Mouse (Mus musculus): ENCODE measurements around the gene Tmem38b.

Gene Tmem38b

DNA sequence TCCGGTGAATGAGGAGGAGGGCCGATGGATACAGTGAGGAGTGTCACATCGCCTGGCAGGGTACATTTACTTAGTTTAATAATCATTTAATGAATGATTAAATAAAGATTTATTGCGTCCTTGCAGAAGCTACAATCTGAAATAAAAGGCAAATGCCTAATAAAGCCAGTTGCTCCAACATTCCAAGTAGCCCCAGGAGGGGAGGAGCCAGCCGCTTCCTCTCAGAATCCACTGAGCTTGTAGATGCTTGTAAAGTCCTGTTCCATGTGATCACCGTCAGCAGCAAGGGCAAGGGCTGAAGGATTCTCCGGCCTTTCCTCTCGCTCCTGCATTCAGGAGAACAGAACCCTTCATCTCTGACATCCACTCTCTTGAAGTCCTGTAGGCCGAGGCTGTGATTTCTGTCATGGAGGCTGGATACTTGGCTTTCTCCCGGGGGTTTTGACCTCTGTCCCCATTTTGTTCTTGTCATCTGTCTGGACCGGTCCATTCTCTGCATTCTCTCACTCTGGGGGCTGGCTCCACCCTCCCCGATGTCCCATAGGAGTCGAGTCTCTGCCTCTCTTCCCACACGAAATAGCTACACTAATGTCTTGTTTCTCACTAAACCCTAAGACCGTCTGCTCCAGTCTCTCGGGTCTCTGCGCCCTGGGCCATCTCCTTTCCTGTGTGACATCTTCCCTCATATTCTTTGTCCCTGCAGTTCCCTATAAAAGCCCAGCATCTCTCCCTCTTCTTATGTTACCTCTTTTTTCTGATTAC, 57.3 kb downstream of the Tmem38b start:
- in situ Hi-C loops (cut with MboI; ENCODE audit: low sequenced_read_pairs): loop anchor here (5.0 kb wide), 1 partner anchor 34 kb away; no protein-coding TSS in a partner anchor

DNA sequence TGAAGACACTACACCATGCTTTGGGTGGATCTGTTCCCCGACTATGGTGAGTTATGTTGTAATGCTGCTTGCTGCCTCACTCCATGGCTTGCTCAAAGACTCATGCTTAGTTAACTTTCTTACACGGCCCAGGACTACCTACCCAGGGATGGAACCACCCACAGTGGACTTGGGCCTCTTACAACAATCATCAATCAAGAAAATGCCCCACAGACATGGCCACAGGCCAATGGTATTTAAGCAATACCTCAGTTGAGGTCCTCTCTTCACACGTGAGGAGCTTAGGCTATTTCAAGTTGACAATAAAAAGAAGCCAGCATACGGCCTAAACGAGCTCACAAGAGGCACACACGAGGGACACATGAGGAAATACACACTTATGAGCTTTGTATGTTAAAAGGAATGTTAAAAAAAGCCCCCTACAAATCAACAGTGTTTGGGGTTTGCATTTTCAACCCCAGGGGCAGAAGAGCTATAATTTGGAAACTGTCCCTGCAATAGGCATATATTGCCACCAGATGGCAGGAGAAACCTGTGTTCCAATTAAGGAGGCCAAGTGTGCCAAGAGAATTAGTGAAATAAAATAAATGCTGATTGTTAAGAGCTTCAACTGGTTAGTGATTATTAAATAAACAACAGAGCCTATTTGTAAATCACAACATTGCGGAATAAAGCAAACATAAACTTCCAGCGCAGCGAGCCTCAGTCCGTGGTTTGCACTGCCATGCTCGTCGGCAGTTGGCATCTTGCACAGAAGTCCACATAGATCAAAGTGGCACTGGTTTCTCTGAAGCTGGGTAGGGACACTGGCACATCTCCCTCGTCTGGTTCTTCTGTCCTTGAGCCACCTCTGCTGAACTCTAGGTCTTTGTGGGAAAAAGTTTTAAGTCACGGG, 58.8 kb downstream of the Tmem38b start:
- in situ Hi-C loops (cut with MboI; ENCODE audit: low sequenced_read_pairs): loop anchor here (5.0 kb wide), 1 partner anchor 33 kb away; no protein-coding TSS in a partner anchor

DNA sequence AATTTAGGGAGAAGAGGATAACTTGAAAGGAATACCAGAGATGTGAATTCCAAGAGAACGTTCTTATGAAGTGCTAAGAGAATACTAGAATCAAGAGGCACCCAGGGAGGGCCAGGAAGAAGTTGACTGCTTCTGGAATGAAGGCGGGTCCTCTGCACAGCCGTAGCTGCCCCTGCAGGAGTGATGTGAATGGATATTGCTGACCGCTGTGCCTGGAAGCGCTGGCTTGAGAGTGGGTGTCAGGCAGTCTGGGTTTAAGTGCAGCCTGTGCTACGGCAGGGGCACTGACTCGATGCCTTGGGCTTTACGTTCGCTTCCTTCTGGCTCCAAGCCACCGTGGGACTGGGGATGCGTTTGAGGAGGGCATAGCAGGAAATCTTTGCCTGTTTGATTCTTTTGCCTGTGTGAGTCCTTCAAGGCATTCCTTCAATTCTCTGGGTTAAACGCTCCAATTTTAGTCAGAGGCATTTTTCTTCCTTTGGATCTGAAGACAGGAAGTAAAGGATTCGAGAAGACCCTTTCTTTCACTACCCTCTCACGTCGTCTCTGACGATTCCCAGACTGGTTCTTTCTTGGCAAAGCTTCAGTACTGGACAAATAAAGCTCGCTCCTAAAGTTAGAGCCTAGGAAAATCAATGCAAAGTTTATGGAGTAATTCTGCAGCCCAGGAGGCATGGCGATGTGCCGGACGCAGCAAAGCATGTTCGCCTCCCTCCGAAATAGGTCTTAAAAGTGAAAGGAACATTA, 60.7 kb downstream of the Tmem38b start:
- in situ Hi-C loops (cut with MboI; ENCODE audit: low sequenced_read_pairs): no loop called here

DNA sequence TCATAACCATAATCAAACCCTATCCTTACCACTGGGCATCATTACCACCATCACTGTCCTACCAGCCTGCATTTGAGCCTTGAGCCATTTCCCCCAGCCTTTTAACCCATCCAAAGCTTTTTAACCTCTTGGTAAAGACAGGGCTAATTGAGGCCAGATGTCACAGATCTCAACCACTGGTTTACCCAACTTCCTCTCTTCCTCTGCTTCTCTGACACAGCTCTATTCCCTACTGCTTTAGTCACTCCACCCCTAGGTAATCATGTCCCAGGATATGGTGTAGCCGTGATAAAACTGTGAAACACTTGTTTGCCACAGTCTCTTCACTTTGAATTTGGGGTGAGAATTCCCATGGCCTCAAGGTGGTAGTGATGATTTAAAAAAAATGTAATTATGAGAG, 69.5 kb downstream of the Tmem38b start:
- in situ Hi-C loops (cut with MboI; ENCODE audit: low sequenced_read_pairs): no loop called here

DNA sequence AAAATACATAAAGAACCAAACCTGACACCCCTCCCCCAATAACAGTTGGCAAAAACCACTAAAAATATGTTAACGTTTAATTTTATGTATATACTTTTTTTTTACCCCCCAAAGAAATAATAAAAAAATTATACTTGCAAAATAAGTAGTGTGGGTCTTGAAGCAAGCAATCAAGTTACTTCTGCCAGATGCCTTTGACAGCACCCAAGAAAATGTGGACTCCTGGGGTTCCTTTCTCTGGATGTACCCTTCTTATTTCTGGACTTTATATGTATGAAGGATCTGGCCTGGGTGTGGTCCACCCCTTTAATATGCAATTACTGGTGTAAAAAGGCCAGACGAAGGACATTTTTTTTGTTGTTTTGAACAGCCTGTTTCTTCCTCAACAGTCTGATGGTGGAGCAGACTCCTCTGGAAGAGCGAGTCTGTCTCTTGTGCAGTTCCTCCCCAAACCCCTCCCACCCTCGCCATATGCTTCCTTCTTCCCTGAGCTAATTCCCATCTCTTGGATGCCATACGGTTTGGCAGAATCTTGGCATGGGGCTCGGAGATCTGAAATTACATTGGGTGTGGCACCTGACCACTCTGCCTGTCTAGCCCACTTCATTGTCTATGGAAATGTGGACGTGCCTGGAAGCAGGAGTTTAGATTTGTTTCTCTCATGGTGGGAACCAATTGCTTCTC, 70.4 kb downstream of the Tmem38b start:
- in situ Hi-C loops (cut with MboI; ENCODE audit: low sequenced_read_pairs): no loop called here

DNA sequence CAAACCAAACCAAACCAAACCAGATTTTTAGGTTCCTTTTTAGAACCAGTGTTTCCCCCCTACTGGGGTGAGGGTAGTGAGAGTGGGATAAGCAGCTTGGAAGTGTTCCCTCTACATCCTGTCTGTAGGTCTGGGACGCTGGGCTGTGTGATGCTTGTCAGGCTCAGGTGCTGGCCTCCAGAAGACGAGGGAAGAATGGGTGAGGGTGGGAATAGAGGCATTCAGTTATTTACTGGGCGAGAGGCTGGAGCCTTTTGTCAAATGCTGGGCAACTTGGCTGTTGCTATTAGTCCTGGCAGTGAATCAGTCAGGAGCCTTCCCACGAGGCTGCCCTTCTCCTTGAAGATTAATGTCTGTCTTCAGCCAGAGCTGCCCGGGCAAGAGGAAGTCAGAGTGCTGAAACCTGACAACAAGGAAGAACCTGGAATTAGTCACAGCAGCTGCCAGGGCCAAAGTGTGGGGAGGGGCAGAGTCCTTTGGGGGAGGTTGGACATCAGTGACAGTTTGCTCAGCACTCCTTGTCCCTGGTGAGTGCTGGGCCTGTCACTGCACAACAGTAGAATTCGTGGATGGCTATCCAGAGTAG, 74.6 kb downstream of the Tmem38b start:
- in situ Hi-C loops (cut with MboI; ENCODE audit: low sequenced_read_pairs): loop anchor here (25.0 kb wide), 1 partner anchor 1337 kb away; no protein-coding TSS in a partner anchor

DNA sequence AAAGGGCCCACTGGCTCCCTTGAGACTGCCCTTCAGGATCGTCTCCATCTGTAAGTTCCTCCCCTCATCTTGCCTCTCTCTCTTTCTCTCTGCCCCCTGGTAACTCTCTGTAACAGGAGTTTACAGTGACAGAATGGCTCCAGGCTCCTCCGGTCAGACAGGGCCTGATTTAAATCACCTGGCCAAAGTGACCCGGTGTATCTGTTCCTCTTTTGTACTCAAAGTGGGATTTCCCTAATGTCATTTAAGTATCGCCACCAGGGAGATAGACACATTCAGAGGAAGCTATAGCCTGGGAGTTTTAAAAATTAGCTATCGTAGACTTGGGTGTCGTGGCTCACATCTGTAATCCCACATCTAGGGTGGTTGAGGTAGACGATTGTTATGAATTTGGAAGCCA, 78.5 kb downstream of the Tmem38b start:
- in situ Hi-C loops (cut with MboI; ENCODE audit: low sequenced_read_pairs): loop anchor here (25.0 kb wide), 1 partner anchor 1333 kb away; no protein-coding TSS in a partner anchor

DNA sequence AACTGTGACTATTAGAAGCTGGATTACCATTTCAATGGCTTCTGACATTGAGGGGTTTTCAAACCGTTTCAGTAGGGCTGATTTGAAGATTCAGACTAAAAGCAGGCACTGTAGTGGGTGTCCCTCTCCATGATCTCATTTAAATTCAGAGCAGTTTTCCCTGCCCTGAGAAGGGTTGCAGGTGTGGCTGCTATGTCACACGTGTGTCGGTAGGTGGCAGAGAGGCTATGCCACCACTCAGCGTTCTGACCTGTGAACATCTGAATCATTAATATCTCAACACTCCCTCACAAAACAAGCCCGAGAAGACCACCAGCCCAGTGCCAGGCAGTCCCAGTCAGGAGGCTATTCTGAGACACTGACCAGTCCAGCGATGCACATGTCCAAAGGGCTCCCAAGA, 79.7 kb downstream of the Tmem38b start:
- in situ Hi-C loops (cut with MboI; ENCODE audit: low sequenced_read_pairs): loop anchor here (25.0 kb wide), 1 partner anchor 1332 kb away; no protein-coding TSS in a partner anchor

DNA sequence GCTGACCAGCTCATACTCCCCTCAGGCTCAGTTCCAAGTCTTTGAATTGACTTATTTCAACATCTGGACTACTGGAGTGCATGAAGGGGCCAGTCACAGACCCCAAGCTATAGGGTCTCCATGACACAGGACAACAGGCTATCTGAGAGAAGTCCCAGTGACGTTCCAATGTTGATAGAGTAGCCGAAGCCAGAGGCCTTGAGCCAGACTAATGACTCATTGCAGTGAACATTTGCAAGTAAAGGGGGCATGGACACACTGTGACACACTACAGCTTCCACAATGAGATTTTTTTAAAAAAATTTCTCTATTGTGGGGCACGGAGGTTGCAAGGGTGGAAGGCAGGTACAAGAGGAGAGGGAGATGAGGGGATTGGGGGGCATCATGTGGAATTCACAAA, 81.2 kb downstream of the Tmem38b start:
- in situ Hi-C loops (cut with MboI; ENCODE audit: low sequenced_read_pairs): loop anchor here (25.0 kb wide), 1 partner anchor 1330 kb away; no protein-coding TSS in a partner anchor

Data from CH12F3 (cell line).